Mouse (Mus musculus) urinary bladder, adult 18-20 months (tissue): Measurements from ENCODE around the gene Heatr9.
"Not testable (repeated sequence)": the region's sequence is repeated elsewhere in the genome, so short reads cannot be mapped to it uniquely, and the experiment has no call there.

Experiments
- DNase-seq, 2 experiments: peaks; one replicate each; pipeline ENCODE4 v3.0.0; 2022; ENCODE audit warnings: low spot score in 2 of 2, mixed read lengths in 2 of 2

The Heatr9 gene

DNA sequence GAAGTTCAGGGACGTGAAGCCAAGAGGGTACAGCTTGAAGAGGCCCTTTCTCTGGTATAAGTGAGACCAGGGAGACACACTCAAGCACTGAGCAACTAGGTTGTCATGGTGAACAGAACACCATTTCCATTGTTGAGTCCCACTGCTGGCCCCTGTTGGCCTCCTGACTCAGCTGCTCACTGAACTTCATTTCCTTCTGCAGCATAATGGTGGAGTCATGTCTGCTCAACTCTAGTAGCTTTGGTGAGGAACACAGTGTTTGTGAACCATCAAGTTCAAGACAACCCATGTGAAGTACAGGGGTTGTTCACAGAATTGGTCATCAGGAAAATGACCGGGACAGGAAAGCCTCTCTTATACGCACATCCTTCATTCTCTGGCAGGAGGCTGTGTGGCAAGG is at the start of gene Heatr9:
Gene Heatr9, minus strand, starts transcription at position 101 of the 400 bp plus-strand sequence.
- DNase-seq, result no peak

DNA sequence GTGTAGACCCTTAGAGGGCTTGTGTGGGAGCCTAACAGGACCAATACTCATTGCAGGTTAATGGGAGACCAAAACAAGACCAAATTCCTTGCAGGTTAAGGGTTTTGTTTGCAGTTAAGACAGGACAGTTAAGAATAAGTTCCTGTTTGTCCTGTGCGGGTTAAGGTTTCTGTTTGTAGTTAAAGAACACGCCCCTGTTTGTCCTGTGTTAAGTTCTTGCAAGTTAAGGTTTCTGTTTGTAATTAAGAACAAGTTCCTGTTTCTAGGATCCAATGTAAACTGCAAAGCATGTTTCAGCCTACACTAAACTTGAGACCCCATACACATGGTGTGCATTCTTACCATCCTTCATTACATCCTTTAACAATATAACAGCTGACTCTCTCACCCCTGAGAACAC is 48.2 kb upstream of the Heatr9 start:
- DNase-seq, result no peak

DNA sequence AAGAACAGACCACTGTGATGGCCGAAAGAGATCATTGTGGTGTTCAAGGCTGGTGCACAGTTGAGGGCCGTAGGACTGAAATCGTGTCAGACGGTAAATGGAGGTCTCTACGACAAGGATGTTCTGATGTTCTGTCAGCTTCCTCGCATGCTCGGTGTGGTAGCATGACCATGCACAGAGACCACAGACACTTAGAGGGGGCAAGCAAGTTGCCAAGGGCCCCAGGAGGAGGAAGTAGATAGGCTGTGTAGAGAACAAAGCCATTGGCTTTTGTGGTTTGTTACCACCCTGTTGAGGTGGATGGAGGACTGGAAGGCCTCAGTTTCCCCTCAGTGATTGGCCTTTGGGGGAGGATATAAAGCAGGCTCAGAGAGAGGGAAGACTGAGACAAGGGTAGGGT is 47.3 kb upstream of the Heatr9 start:
- no peak for DNase-seq

DNA sequence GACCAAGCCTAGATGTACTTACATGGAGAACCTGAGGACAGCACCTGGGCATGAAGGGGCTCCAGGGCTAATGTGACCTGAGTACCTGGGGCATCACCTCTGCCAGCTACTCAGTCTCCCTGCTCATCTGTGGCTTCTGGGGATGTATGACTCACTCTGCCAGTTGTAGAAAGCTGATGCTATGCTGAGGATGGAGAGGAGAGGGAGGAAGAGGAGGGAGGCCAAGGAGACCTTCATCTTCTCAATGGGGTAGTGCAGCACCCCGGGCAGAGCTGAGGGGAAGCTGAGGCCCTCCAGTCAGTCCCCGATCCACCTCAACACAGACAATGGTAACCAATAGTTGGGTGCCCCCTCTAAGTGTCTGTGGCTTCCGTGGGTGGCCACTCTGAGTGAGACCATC is 46.8 kb upstream of the Heatr9 start:
- DNase-seq, result no peak

DNA sequence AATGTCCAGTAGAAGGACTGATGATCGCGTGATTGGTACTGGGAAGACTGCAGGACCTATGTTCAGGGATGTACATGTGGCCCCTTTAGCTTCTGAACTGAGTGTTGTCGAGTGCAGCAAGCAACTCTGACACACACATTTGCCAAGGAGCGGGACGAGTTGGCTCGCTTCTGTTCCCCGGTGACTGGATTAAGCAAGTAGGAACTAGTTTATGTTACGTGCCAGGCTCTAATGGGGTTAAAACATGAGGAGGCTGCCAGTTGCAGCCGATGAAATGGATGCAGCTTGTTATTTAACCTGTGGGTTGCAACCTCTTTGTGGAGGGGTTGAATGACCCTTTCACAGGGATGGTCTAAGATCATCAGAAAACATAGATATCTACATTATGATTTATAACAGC is 46.1 kb upstream of the Heatr9 start:
- DNase-seq, result no peak

DNA sequence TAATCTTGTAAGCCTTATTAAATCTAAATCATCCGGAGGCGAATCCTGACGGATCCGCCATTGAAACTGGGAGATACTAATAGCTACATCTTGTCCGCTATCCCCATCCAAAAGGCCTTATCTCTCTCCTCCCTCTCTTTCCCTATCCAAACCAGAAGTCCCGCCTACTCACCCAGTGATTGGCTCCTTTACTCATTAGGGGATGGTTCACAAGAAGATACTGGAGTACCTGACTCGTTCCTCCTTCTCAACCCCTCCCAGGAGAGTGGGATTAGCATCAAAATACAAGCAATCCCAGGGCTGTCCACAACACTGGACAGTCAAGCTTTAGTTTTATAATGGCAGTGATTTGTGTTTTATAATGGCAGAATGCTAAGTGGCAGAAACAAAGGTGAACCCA is 45.3 kb upstream of the Heatr9 start:
- DNase-seq, result no peak

DNA sequence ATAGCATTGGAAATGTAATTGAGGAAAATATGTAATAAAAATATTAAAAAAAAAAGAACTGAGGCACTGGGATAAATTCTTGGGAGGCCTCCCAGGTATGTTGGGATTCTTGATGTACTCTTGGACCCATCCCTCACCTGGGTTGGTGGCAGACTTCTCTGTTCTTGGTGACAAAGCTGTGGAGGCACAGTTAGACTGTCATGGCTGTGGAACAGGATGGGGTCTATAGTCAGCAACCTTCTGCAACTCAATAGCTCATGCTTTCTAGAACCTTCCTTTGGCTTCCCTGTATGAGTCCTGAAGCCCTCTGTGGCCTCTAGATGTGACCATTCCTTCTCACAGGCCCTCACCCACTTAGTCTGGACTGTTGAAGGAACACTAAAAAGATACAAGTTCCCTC is 44.6 kb upstream of the Heatr9 start:
- no peak for DNase-seq

DNA sequence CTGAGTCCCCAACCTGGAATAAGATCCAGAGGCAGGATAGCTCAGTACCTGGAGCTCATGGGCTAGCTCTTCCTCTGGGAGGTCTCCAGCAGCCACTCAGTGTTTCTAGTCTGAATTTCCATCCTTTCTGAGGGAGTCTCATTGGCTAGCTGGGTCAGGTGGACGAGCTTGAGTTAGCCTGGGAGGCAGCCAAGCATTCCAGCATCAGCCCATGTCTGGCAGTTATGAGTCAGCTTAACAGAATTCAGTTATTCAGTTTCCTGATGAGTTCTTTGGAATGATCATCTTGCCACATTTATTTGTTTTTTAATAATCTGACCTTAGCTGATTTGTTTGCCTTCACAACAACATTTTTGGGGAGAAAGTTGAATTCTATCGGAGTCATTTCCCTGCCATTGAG is 41.8 kb upstream of the Heatr9 start:
- DNase-seq, result no peak

DNA sequence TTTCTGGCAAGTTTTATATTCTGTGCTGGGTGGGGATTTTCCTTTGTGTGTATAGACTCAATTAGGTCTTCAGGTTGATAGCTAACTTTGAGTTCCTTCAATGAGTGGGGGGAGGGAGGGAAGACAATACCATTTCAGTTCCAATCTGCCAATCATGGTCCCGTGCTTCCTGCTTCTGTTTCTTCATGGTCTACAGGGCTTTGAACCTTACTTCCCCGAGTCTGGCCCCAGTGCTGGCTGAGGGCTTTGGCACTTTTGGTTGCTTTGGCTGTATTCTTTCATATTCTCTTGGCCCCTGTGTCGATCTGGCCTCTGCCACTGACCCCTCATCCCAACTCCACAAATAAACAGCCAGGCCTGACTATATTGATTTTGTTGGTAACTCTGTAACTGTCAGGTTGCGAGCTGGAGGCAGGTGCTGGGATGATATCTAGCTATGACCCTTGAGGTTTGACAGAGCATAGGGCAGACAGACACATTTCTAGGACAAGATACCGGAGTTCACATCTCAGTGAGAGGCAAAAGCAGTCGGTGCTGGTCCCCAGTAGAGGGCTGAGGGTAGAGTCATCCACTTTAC is 40.4 kb upstream of the Heatr9 start:
- no peak for DNase-seq

DNA sequence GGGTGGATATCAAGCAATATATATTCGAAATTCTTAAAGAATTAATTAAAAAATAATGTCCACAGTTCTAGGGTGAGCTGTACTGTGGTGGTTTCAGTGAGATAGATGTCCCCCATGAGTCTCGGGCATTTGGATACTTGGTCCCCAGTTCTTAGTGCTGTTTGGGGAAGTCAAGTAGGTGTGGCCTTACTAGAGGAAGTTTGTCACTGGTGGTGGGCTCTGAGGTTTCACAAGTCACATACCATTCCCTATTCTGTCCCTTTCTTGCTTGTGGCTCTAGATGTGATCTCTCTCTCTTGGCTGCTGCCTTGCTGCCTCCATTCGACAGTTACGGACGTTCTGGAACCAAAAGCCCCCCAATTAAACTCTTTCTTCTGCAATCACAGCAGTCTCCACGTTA is 38.4 kb upstream of the Heatr9 start:
- DNase-seq, result no peak

DNA sequence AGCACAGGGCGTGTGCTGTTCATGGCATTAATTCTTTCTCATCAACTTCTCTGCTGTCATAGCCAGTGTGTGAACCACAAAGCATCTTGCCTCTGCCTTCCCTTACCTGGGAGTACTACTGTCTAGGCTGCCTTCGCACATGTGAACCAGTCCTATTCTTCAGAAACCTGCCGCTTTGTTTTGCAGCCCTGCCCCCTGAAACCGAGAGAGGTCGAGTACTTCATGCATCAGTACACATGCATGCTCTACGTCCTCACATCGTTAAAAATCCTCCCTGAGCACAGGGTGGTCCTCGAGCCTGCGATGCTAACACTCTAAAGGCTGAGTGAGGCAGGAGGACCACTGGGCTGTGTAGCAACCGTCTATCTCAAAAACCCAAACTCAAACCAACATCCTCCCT is 35.1 kb upstream of the Heatr9 start:
- DNase-seq, result no peak

DNA sequence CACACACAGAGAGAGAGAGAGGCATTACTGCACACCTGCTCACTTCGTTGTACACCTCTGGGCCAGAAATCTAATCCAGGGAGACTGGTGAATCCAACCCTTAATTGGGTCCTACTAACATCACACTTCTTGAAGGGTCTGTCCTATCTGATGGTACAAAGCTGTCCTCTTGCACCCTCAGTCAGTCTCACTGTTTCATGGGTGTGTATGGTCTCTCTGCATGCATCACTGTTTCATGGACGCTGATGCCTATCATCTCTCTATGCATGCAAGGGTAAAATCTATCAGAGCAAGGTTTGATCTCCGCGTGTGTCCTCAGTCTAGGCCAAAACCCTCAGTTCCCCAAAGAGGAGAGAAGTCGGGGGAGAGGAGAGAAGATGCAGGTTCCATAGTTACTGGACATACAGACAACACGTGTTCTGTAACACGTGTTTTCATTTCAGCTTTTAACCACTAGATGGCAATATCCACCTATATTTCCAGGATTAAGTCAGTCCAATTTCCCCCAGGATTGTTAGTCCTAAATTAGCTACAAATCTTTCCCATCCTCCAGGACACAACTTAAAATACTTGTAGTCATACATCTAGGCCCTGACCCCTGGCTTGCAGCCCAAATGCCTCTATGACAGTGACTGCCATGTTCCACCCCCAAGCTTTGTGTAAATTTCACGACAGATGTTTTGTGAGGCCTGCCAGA is 34.3 kb upstream of the Heatr9 start:
- no peak for DNase-seq

DNA sequence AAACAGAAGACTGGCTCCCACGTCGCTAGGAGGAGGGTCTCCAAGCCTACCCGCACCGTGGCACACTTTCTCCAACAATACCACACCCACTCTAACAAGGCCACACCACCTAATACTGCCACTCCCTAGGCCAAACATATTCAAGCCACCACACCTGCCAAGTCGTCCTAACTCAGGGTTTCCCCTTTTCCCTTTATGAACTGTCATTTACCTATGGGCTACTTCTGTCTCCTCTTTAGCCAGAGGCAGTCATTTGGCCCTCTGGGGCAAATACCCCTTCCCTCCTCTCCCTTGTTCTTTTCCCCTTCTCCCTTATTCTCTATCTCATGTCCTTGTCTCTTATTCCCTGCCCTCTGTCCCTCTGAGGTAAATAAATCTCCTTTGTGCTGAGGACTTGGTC is 29.7 kb upstream of the Heatr9 start:
- no peak for DNase-seq

DNA sequence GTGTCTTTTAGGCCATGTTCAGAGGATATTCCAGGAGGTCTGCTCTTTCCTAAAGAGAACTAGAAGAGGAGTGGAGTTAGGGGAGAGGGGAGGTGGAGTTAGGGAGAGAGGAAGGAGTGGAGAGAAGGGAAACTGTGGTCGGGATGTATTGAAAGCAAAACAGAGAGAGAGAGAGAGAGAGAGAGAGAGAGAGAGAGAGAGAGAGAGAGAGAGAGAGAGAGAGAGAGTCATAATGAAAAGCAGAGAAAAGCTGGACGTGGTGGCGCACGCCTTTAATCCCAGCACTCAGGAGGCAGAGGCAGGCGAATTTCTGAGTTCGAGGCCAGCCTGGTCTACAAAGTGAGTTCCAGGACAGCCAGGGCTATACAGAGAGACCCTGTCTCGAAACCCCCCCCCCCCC is 29.1 kb upstream of the Heatr9 start:
- DNase-seq, result not testable (repeated sequence)

DNA sequence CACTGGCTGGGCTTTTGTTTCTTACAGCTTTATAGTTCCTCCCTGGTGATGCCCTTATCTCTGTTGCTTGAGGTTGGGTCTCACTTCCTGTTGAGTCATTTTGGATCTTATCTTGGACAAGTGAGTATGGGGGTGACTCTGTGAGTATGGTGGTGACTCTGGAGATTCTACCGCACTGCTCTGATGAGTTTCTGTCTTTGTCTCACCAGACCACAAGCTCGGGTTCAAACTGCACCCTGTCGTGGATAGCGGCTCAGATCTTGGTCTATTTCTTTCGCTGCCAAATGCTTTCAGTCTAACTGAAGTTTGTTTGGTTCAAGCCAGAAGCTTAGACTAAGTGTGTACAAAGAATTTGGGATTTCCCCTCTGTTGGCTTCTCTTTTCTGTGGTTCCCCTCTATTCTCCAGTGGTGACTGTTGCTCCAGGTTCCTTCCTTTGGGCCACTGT is 28.2 kb upstream of the Heatr9 start:
- DNase-seq, result no peak

DNA sequence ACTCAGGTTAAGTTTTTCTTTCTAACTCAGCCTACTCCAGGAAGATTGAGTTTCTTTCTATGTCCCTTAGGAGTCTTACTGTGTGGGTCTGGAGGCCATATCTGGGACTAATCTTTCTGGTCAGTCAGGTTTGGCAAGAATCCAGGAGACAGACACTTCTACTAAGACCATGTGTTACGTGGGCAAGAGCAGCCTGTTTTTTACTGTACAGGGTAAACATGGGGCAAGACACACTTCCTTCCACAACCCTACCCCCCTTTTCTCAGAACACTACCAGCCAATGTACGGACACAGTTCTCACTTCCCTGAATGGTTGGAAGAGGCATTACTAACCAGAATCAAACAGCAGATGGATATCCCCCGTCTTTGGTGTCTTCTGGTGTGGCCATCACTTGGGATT is 22.2 kb upstream of the Heatr9 start:
- DNase-seq, result no peak

DNA sequence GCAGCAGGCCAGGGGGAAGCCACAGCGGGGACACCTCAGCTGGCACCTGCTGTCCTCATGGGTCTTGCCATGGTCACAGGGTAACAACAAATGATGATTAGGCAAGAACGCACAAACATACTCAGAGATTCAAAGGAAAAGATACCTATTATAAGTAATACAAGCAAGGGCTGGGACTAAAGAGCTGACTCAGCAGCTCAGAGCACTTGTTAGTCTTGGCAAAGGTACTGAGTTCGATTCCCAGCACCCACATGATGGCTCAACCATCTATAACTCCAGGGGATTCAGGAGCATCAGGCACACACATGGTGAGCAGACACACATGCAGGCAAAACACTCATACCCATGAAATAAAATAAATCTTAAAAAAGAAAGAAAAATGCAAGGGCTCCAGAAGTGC is 19.4 kb upstream of the Heatr9 start:
- no peak for DNase-seq

DNA sequence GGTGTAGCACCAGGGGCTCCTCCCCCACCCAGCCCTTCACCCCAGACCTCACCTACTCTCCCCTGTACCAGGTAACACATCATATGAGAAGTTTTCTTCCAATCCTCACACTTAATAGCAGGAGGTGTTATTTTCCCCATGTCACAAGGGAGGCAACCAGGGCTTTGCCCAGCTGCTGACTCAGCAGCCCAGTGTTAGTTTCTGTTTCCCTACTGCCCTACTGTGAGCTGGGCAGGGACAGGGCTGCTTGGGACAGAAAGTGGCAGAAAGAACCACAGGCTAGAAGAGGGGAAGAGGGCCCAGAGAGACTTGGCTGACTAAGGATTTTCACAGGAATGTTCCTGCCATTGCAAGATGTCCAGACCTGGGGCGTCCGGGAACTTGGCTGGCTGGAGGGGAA is 19.0 kb upstream of the Heatr9 start:
- no peak for DNase-seq

DNA sequence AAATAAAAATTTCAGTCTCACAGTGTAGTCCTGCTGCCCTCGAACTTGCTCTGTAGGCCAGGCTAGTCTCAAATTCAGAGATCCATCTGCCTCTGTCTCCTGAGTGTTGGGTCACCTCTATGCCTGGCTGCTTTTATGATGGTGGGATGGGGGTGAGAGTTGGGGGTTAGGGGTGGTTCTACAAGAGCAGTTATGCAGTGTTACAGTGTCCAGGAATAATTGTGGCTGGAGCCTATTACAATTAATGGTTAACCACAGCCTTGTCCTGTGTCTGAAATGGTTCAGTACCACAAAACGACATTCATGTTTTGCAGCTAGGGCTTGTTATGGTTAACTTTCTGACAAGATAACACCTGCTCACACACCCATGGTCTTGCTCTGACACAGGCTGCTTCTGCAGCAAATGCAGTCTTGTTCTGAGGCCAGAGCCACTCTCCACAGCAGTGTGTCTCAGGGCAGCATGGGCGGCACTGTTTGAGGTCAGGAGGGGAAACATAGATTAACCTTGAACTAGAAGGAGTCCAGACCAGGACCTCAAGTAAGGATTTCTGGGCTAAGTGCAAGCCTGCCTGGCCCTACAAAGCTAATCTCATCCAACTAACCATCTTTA is 16.8 kb upstream of the Heatr9 start:
- no peak for DNase-seq

DNA sequence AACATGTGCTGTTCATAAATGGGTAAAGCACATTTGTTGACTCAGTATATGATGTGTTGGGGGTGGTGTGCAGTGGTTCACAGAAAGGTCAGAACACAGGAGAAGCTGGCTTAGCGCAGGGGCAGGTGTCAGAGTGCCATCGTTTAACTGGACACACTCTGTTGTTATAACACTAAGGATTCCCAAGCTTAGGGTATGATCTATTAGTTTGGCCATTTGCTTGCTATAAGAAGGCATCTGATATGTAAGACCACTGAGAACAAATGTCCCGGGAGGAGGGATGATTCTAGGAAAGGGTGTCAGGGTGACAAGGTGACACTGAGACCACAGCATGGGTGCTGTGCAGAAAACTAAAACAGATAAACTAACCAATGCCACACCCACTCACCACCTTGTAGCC is 14.9 kb upstream of the Heatr9 start:
- DNase-seq, result no peak

DNA sequence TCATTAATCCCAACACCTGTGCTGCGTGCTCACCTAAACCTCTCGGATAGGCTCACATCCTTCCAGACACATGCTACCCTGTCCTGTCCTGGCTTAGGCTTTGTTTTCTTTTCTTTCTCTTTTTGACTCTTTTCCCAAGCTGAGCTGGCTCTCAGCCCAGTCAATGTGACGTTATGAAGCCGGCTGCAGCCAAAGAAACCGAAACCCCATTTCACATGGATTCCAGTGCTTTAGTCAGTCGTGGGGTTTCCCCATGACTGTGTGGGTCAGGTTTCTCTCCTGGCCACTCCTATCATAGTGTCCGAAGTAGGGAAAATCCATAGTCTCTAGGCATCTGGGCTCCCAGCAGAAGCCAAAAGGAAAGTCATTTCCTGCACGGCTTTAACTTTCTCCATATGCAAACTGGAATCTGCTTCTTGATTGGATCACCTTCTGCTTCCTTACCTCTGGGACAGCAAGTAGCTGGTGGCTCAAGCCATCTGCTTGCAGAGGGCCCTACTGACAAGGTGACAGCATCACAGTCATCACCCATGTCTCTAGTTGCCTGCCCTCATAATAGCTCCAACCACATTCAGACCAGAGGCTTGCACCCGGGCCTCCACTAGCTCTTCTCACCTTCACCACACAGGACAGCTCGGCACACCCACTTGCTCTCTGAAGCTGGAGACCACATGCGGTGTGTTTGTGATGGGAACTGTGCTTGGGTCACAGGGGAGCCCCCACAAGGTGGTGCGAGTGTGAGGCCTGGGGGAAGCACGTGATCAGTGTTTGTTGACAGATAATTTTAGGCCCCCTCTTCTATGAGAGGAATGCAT is 12.8 kb upstream of the Heatr9 start:
- DNase-seq, result peak; percentile 14 to 41

DNA sequence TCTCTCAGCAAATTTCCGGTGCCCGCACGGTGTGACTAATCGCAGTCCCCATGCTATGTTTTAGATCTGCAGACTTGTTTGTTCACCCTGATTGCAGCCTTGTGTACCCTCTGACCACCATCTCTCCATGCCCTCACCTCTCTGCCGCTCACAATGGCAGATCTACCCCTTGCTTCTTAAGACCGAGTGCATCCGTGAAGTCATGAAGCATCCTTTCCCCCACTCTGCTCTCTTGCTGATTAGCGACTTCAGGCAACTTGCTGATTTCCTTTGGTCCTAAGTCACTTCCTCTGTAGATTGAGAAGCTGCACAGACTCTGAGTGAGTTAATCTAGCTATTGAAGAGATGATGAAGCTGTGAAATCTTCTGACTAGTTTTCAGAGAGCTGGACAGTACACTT is 12.2 kb upstream of the Heatr9 start:
- no peak for DNase-seq

DNA sequence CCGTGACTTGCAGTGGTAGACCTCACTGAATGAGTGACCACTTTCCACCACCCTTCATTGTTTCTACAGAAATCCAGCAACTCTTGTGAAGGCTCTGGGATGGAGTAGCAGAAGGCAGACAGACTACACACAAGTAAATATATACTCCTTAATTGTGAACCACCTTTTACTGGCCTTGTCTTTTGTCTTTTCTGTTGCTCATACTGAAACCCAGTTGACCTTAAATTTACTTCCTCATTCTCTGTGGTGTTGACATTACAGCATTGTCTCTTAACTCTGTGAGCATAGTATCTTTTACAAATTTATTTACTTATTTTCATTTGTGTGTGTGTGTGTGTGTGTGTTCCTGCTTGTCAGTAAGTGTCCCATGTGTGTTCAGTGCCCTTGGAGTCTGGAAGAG is 11.2 kb upstream of the Heatr9 start:
- no peak for DNase-seq
